Mouse (Mus musculus): ENCODE results near the gene Foxq1. TPM values are rescaled to one million over a fixed set of nuclear protein-coding genes. Genes with fewer than 3 reads are reported as not detected.

The Foxq1 gene
- polyA plus RNA-seq, 1 experiment from 2014 or later: 0.70 TPM

GRCm38 (mm10) chr13:31578389-31578788 lies 22.5 kb downstream of the Foxq1 start:
- Histone ChIP-seq H3K4me3 (no peak overlapping the region), H3K4me1 (peaks cover 15% of the 10 kb centered on the region), H3K9me3 (replicated peaks) (no peaks in the 10 kb centered on the region), H3K36me3 (no peaks in the 10 kb centered on the region), H3K27me3 (ENCODE audit: low read depth, poor library complexity, severe bottlenecking) (no peaks in the 10 kb centered on the region), H3K27ac (replicated peaks) (no peak overlapping the region)
- DNase-seq (ENCODE audit: low spot score): no peak
- 71% methylated on average over 10 of the region's 10 CpGs for WGBS

GRCm38 (mm10) chr13:31579866-31580265 lies 23.9 kb downstream of the Foxq1 start:
- Histone ChIP-seq H3K27me3 (ENCODE audit: low read depth, poor library complexity, severe bottlenecking) (no peaks in the 10 kb centered on the region), H3K9me3 (replicated peaks) (no peaks in the 10 kb centered on the region), H3K27ac (replicated peaks) (no peak overlapping the region), H3K36me3 (no peaks in the 10 kb centered on the region), H3K4me1 (peaks cover 15% of the 10 kb centered on the region), H3K4me3 (no peak overlapping the region)
- DNase-seq (ENCODE audit: low spot score): no peak
- WGBS: 67% methylated on average over 9 of the region's 9 CpGs

GRCm38 (mm10) chr13:31587341-31587740 lies 31.4 kb downstream of the Foxq1 start:
- no peaks in the 10 kb centered on the region for H3K27me3 ChIP-seq (ENCODE audit: low read depth, poor library complexity, severe bottlenecking)

GRCm38 (mm10) chr13:31599576-31599975 lies 43.6 kb downstream of the Foxq1 start:
- no peak for DNase-seq (ENCODE audit: low spot score)
- 91% methylated on average over 5 of the region's 5 CpGs for WGBS
- H3K9me3 ChIP-seq (replicated peaks): no peaks in the 10 kb centered on the region
- no peak overlapping the region for H3K27ac ChIP-seq (replicated peaks)
- H3K4me1 ChIP-seq: no peaks in the 10 kb centered on the region
- no peaks in the 10 kb centered on the region for H3K36me3 ChIP-seq
- H3K27me3 ChIP-seq (ENCODE audit: low read depth, poor library complexity, severe bottlenecking): no peaks in the 10 kb centered on the region
- no peak overlapping the region for H3K4me3 ChIP-seq

More at GRCm38 (mm10) chr13:31587341-31587740, 31.4 kb downstream of the Foxq1 start:
- 87% methylated on average over 5 of the region's 5 CpGs for WGBS
- no peaks in the 10 kb centered on the region for H3K9me3 ChIP-seq (replicated peaks)
- H3K4me3 ChIP-seq: no peak overlapping the region
- H3K27ac ChIP-seq (replicated peaks): no peak overlapping the region
- H3K4me1 ChIP-seq: no peaks in the 10 kb centered on the region
- DNase-seq (ENCODE audit: low spot score): no peak
- H3K36me3 ChIP-seq: no peaks in the 10 kb centered on the region

- Histone ChIP-seq H3K4me1 (no peaks in the 10 kb centered on the region), H3K27me3 (ENCODE audit: low read depth, poor library complexity, severe bottlenecking) (no peaks in the 10 kb centered on the region), H3K4me3 (no peak overlapping the region), H3K27ac (replicated peaks) (no peak overlapping the region), H3K36me3 (no peaks in the 10 kb centered on the region), H3K9me3 (replicated peaks) (no peaks in the 10 kb centered on the region)
- WGBS: 85% methylated on average over 6 of the region's 6 CpGs
- DNase-seq (ENCODE audit: low spot score): no peak
Observed at GRCm38 (mm10) chr13:31603964-31604363, 48.0 kb downstream of the Foxq1 start.

Other genes starting within 250 kb of the Foxq1 start
- gene A530084C06Rik, start 3.2 kb downstream of the Foxq1 start, polyA plus RNA-seq (2016; fragmentation: Nextera tagmentation; extraction: Ambion mirVana): not detected in 2 replicates
- gene Foxf2, start 69.7 kb downstream of the Foxq1 start, polyA plus RNA-seq (2016; fragmentation: Nextera tagmentation; extraction: Ambion mirVana): 7.0 and 7.1 TPM in 2 replicates

All from midbrain, embryonic 10.5 days (tissue).